Mouse (Mus musculus): ENCODE measurements around the gene Asah2.

- TF ChIP-seq POLR2A (IDR thresholded peaks at IDR 0.05; ENCODE audit: borderline replicate concordance, insufficient read depth, low read length) (no peak), CTCF (IDR thresholded peaks at IDR 0.05; ENCODE audit: borderline replicate concordance, insufficient read depth, low read depth, low read length) (no peak)
Observed at GRCm38 (mm10) chr19:32069598-32069997, 38.4 kb downstream of the Asah2 start.

Data from cerebellum, adult 2 months (tissue).